Mouse (Mus musculus): ENCODE data around the gene Ttc39b.

DNA sequence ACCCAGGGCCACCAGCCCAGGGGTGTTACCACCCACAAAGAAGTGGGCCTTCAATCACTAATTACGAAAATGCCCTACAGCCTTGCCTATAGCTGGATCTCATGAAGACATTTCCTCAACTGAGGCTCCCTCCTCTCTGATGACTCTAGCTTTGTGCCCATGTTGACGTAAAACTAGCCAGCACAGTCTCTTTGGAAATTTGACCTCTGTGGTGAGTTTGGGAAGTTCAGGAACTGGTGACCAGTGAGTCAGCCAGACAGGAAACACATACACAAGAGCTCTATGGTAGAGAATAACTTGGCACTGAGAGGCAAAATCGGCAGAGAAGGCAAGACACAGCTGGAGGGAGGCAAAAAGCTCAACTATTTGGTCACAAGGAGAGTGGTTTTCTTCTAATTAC, 15.1 kb downstream of the Ttc39b start:
- TF ChIP-seq RCOR1 (IDR thresholded peaks at IDR 0.05; ENCODE audit: low read depth, low read length) (no peak), CHD2 (IDR thresholded peaks at IDR 0.05; ENCODE audit: low read length) (no peak), MAFK (IDR thresholded peaks at IDR 0.05; ENCODE audit: borderline replicate concordance, low read depth, low read length) (no peak), CTCF (IDR thresholded peaks at IDR 0.05 in 2 of 3, conservative IDR thresholded peaks at IDR 0.05 in 1 of 3; ENCODE audit: control insufficient read depth in 1 of 3, insufficient read depth in 1 of 3, low read depth in 2 of 3, low read length in 3 of 3, poor library complexity in 1 of 3, severe bottlenecking in 1 of 3) (no peak), BHLHE40 (IDR thresholded peaks at IDR 0.05; ENCODE audit: borderline replicate concordance, low read depth, low read length) (no peak), USF2 (IDR thresholded peaks at IDR 0.05; ENCODE audit: borderline replicate concordance in 1 of 2, insufficient read depth in 1 of 2, low read depth in 1 of 2, low read length in 2 of 2) (no peak), MXI1 (IDR thresholded peaks at IDR 0.05; ENCODE audit: low read depth, low read length) (no peak), GATA1 (IDR thresholded peaks at IDR 0.05; ENCODE audit: low read depth, low read length) (no peak), ELF1 (IDR thresholded peaks at IDR 0.05; ENCODE audit: low read depth, low read length) (no peak), ETS1 (IDR thresholded peaks at IDR 0.05; ENCODE audit: low read depth, low read length) (no peak), KAT2A (conservative IDR thresholded peaks at IDR 0.05; ENCODE audit: low read depth, low read length) (no peak), CHD1 (IDR thresholded peaks at IDR 0.05; ENCODE audit: low read depth, low read length) (no peak), ZNF384 (IDR thresholded peaks at IDR 0.05; ENCODE audit: low read depth, low read length) (no peak), USF1 (IDR thresholded peaks at IDR 0.05; ENCODE audit: low read depth, low read length) (no peak)
